Mouse (Mus musculus) embryo, embryonic 10 days (tissue): ENCODE measurements at regions not wholly inside any gene's neighbourhood (a gene's known extent, or its start where the extent isn't known, plus 50 kb on each side); places are given as distances from the start of the nearest gene placed in this dataset.
A peak's percentile ranks its signal among the peaks of the same experiment; 100 is the strongest.

Experiments
- DNase-seq: peaks from one replicate; pipeline ENCODE4 v3.0.0-alpha.2; 2015; ENCODE audit warnings: low spot score

DNA sequence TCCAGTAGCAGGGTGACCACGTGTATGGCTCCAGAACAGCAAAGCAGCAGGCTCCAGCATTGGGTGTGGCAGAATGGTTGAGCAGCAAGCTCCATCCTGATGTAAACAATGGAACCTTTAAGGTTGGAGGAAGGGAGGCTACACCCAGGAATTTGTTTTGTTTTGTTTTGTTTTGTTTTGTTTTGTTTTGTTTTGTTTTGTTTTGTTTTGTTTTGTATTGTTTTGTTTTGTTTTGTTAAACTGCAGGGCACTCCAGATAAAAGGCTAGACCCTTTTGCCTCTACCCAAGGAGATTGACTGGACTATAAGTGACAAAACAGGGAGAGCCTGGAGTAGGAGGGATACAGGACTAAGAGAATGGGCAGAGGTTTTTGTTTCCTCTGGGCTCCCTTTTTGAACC, 647.5 kb downstream of the Kcnj3 start:
- no peak for DNase-seq

DNA sequence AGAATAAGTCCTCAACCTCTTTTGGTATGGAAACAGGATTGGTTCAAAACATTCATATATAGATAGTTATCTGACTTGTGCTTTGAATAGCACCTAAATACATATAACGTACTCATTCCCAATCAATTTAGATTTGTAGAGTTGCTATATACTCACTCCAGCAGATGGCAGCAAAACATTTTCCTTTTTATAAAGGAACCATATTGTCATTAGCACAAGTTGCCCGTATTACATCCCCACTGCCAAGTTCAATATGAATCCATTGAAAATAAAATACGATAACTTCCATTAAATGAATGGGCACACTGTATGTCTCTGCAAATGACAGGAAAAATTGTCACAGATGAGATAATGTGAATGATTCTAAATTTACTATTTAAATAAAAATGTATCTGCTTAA, 673.8 kb downstream of the Kcnj3 start:
- DNase-seq = peak; percentile 46

DNA sequence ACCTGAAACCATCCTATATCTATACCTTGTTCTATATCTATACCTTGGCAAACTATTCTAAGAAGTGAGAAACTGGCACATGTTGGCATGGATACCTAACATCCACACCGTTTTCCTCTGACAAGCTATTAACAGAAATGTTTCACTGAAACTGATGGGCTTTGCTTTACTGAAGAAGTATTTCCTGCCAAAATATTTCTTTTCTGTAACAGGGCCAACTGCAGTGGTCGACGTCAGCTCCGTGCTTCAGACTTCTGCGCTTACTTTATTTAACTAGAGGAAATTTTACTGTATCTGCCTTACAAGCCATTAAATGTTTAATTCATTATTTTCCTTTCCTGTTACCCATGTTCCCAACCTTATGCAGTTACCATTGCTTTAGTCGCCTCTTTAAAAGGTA, 674.2 kb downstream of the Kcnj3 start:
- no peak for DNase-seq

DNA sequence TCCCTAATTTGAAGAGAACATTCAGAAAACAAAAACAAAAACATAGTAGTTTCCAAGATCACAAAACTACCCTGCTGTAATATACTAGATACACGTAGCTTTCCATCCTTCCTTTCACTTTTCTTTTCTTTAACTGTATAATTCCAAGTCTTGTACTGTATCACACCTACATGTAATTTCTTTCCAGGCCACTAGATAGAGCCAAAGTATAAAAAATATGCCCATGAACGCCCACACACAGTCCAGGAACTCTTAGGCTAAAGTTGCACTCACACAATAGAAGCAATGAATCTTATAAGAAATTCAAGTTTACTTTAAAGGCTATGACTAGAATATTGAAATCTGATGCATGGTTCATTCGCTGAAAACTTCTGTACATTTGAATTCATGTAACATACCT, 678.7 kb downstream of the Kcnj3 start:
- peak; percentile 40 for DNase-seq

DNA sequence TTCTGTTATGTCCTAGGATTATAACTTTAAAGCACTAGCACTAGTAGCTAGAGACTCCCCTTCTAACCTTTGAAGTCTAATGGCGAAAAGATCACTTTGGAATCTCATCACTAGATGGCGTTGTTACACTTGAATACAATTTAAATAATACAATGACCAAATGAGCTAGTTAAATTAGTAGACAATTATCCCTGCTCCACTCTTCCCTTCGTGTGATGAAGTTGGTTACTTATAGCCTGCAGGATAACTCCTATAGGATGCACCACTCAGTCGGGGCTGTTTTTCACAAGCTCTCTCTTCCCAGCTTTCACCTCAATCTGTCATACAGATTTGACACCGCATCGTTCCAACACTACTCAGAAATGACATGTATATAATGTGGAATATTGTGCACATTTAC, 683.6 kb downstream of the Kcnj3 start:
- DNase-seq = peak; percentile 77

DNA sequence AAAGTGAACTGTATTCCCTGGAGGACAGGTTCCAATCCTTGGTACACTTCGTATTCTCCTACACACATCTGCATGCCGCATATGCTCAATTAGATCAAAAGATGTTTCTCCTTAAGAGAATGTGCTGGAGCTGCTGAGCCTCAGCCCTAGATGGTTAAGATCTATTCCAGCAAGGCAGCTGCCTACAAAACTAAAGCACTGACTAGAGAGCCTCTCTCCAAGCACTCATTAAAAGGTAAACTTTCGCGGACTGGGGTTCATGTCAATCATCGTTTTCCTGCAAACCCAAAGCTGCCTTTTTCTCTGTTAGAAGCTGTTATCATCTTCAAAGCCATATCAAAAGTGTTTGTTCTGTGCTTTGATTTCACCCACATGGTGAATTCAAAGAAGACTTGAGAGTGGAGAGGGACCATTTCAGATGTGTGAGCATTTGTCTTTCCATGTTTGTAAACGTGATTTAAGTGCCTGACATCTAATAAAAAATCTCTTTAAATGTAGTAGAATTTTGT, 711.4 kb downstream of the Kcnj3 start:
- DNase-seq = no peak

DNA sequence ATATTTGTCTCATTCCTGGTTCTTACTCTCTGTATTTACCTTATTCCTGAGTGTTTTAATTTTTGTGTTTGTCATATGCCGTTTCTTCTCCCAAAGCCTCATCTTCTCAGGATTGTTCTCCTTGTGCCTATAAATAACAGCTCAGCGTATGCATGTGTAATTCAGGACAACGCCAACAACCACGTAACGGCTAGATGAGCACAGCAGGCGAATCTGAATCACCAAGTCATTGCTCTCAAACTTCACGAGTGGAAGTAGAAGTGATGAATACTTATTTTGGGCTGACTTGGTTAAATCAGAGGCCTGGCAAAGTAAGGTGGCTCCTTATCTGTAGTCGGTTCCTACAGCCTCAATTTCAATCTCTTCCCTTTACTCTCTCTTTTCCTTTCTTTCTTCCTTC, 760.7 kb downstream of the Kcnj3 start:
- DNase-seq = no peak

DNA sequence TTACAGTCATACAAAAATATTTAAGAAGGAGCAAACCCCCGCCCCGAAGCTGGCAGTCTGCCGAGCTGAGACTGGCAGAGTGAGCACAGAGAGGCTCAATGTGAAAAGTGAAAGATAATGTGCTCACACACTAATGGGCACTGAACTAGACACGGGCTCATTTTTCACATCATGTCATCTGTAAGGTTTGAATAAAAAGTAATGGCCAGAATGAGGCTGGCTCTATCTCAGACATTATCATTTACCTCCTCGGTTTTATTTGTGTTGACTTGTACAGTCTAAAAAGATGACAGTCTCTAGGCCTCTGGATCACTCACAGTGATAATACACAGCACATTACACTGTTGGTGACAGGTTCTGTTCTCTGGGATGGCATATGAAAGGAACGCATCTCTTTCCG, 791.7 kb downstream of the Kcnj3 start:
- no peak for DNase-seq

DNA sequence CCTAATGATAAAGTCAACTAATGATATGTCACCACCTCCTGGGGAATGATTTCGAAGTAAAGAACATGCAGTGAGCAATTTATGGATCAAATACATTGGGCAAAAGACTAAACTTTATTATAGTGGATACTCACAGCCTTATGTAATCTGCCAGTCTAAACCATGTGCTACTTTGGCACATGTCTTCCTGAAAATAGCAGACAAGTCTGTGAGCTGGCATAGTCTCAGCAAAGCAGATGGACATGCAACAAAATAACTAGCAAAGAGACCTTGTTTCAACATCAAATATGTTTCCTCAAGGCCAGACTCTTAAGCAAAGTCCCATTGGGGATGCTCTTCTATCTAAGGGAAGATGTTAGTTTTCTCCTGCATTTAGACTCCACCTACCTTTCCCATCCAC, 797.3 kb downstream of the Kcnj3 start:
- DNase-seq = no peak

DNA sequence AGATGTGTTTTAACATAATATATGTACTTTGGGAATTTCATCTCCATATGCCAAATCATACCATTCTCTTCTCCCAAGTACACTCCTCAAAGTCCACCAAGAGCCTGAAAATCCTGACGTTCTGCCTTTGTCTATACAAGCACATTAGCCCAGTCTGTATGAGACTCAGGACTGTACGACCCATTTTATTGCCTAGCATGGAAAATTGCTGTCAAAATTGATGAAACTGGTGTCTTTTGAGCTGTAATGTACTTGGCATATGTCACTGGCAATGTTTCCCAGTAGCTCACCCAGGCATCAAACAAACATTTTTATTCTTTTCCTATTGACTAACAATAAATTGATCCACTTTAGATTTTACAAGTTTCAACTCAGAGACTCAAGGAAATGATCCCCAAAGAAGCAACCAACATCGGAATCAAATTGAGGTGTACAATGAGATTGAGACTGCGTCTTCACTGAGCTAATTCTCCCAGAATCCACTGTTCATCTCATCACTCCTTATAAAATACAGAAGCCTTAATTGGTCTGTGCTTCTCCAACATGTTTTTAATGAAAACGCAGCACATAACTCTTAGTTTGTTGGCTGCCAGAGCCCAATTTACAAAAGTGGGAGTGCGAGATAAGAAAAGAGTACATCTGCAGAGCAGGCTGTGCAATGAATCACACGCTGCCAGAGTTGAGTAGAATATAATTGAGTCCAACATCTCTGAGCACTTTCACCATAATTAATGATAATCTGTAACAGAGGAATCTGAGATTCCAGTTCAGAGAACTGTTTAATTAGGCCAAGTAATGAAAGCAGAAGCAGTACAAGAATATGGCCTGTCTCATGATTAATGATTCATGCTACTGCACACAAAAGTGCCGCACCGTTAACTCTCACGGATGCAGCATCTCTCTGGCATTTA, 821.5 kb downstream of the Kcnj3 start:
- DNase-seq = peak; percentile 6

DNA sequence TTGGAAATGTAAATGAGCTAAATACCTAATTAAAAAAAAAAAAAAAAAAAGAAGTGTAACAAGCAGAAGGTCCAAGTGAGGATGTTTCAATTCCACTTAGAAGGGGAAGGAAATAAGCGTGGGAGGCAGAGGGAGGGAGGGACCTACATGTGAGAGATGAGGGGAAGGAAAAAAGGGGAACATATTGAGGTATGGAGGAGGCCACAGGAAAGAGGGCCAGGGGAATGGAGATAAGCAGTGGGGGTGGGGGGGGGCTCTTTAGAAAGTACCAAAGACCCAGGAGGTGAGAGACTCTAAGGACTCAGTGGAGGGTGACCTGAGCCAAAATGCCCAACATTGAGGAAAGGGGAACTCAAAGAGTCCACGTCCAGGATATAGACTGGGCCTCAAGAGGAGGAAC, 818.9 kb downstream of the Nr4a2 start:
- DNase-seq = no peak

DNA sequence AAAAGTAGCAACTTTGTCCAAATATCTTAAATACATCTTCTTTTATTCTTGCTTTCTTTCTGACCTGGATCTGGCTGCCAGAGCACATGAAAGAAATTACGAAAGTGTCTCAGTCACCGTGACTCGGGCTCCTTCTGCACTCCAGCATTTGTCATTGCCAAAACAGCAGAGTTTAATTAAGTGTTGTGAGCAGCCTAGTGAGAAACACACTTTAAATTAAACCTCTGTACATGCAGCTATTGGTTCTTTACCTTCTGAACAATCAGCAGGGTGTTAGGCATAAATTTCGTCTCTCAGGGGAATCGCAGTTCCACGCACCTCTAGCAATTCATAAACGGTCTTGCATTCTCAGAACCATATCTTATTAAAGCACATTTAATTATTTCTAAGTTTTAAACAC, 802.1 kb downstream of the Nr4a2 start:
- peak; percentile 22 for DNase-seq

DNA sequence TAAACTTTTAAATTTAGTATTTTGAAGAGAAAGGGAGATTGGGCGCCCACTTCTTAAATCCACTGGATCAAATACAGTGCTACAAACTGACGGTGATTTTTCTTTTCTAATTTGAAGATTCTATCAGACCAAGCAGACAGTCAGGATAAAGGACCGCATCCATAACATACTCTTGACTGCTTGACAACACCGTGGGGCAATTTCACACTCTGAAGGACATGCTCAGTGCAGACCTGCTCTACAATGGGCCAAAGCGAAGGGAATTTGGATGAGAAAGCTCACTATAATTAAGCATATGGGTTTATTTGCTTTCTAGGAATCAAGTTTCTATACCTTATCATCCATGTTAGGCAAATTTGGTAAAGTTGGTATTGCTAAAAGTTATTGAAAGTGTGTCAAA, 801.3 kb downstream of the Nr4a2 start:
- DNase-seq = peak; percentile 17

DNA sequence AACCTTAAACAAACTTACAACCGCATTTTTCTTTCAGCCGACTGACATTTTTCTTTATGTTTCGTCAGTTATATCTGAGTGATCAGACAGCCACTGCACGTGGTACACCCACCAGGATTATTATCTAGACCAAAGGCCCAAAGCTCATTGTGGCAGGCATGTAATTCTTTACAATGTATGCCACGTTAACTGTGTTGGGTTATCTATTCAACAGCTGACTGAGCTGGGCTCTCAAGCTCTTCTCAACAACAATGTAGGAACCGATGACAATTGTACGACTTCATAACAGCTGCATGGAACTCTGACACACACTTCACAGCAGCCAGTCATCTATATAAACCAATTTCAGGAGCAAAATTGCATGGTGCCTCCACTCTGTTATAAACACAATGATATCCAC, 787.8 kb downstream of the Nr4a2 start:
- peak; percentile 15 for DNase-seq

DNA sequence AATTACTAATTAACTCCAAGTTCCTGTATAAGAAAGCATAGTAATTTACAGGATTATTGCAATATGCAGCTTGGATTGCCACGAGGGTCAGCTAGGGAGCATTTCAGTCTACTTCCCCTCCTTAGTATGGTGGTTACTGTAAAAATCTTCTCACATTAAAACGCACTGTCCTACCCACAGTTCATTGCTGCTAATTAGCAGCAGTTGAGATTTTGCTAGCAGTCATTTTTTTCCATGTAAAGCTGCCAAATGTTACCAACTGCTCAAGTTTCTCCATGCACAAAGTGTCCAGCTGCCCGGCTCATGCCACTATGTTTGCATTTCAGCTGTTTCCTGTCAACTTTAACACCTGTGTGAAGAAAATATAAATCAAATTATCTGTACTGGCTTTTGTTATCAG, 759.7 kb downstream of the Nr4a2 start:
- no peak for DNase-seq
